In genomic region chr10:128977522-128978114, GRCm38 (mm10) we compare ENCODE assay signal across 9 mouse cellular contexts. TPM values are rescaled to one million over a fixed set of nuclear protein-coding genes. Genes with fewer than 3 reads are reported as not detected.
A peak's percentile ranks its signal among the peaks of the same experiment; 100 is the strongest.
DNase-seq lines count a peak whose midpoint lies in the region; ATAC-seq and TF ChIP-seq lines count a peak whose summit lies in the region.
"Had no signal": no experiment of that assay in that cellular context is flagged by ENCODE, and none has a peak within 500 bp of the region (broad histone marks: within the 10 kb centered on the region; RNA-seq: fewer than 3 reads in every experiment).

No protein-coding gene starts in this region.

- ATAC-seq in embryonic facial prominence, embryonic 11.5 days (replicated peaks; ENCODE audit: insufficient number of reproducible peaks, low FRiP score, low TSS enrichment, low read depth), result peak; percentile 72
- ATAC-seq in lung, embryonic 14.5 days (ENCODE audit: insufficient read depth), result peak; percentile 74

- no peaks in the 10 kb centered on the region for H3K27me3 ChIP-seq in E14TG2a.4 (ENCODE audit: insufficient read depth, low read length)
- no peaks in the 10 kb centered on the region for H3K27me3 ChIP-seq in embryonic facial prominence, embryonic 11.5 days (ENCODE audit: control insufficient read depth, insufficient read depth, low read length)
- H3K27me3 ChIP-seq in lung, embryonic 14.5 days (ENCODE audit: insufficient read depth, low read length), result no peaks in the 10 kb centered on the region

- 28% methylated on average over 9 of the region's 9 CpGs for WGBS in embryonic facial prominence, embryonic 11.5 days
- WGBS in lung, embryonic 14.5 days, result 19% methylated on average over 9 of the region's 9 CpGs

- no peak overlapping the region for H3K4me3 ChIP-seq in E14TG2a.4 (replicated peaks; ENCODE audit: low read length)
- no peak overlapping the region for H3K4me3 ChIP-seq in embryonic facial prominence, embryonic 11.5 days (ENCODE audit: low read depth, low read length)
- H3K4me3 ChIP-seq in lung, embryonic 14.5 days (ENCODE audit: low read depth, low read length), result no peak overlapping the region
- H3K4me3 ChIP-seq: liver, embryonic 15.5 days had no signal

- H3K9me3 ChIP-seq in E14TG2a.4 (ENCODE audit: low read length), result no peaks in the 10 kb centered on the region
- no peaks in the 10 kb centered on the region for H3K9me3 ChIP-seq in embryonic facial prominence, embryonic 11.5 days (replicated peaks; ENCODE audit: control insufficient read depth, low read length)
- H3K9me3 ChIP-seq in lung, embryonic 14.5 days (ENCODE audit: low read depth, low read length), result no peaks in the 10 kb centered on the region
- H3K9me3 ChIP-seq: liver, embryonic 15.5 days had no signal

- TF ChIP-seq CTCF in E14TG2a.4 (conservative IDR thresholded peaks at IDR 0.05; ENCODE audit: low read length), result peak; percentile 38
- TF ChIP-seq CTCF in lung, embryonic 14.5 days (IDR thresholded peaks at IDR 0.05; ENCODE audit: low read depth), result peak; percentile 84

- DNase-seq in adrenal gland, postnatal 10 days, result peak; percentile 60
- peak; percentile 72 for DNase-seq in embryonic facial prominence, embryonic 11.5 days (ENCODE audit: low spot score)
- peak; percentile 63 to 75 for DNase-seq in heart, postnatal 10 days
- DNase-seq in kidney, postnatal 36 days, result peak; percentile 57 to 59
- DNase-seq in lung, embryonic 14.5 days, result peak; percentile 83
- peak; percentile 9 for DNase-seq in retina, adult 2 months (ENCODE audit: low read depth, low spot score)
- peak; percentile 27 for DNase-seq in yolk sac, embryonic 10.5 days (ENCODE audit: low spot score)

- H3K4me1 ChIP-seq in E14TG2a.4 (replicated peaks; ENCODE audit: low read depth, low read length), result peaks cover 17% of the 10 kb centered on the region
- no peaks in the 10 kb centered on the region for H3K4me1 ChIP-seq in embryonic facial prominence, embryonic 11.5 days (ENCODE audit: control insufficient read depth, insufficient read depth, low read length)
- H3K4me1 ChIP-seq in lung, embryonic 14.5 days (ENCODE audit: insufficient read depth), result no peaks in the 10 kb centered on the region
- H3K4me1 ChIP-seq: liver, embryonic 15.5 days had no signal

- no peak overlapping the region for H3K9ac ChIP-seq in embryonic facial prominence, embryonic 11.5 days (replicated peaks; ENCODE audit: low read length)
- H3K9ac ChIP-seq in lung, embryonic 14.5 days, result no peak overlapping the region
- H3K9ac ChIP-seq: liver, embryonic 15.5 days had no signal

- no peak overlapping the region for H3K27ac ChIP-seq in embryonic facial prominence, embryonic 11.5 days (replicated peaks; ENCODE audit: low read depth, low read length)
- no peak overlapping the region for H3K27ac ChIP-seq in lung, embryonic 14.5 days (ENCODE audit: low read depth)
- H3K27ac ChIP-seq: liver, embryonic 15.5 days had no signal

- no peaks in the 10 kb centered on the region for H3K36me3 ChIP-seq in E14TG2a.4 (ENCODE audit: insufficient read depth, low read length)
- H3K36me3 ChIP-seq in embryonic facial prominence, embryonic 11.5 days (replicated peaks; ENCODE audit: control insufficient read depth, insufficient read depth, low read depth, low read length), result no peaks in the 10 kb centered on the region
- no peaks in the 10 kb centered on the region for H3K36me3 ChIP-seq in lung, embryonic 14.5 days (ENCODE audit: insufficient read depth)
- H3K36me3 ChIP-seq: liver, embryonic 15.5 days had no signal

- intact Hi-C loops in heart, postnatal 10 days (cut with DNase I), result loop anchor here (2.0 to 10.0 kb wide), 4 partner anchors 65 to 243 kb away; no protein-coding TSS in a partner anchor

- no peak overlapping the region for H3K4me2 ChIP-seq in embryonic facial prominence, embryonic 11.5 days (ENCODE audit: low read depth, low read length)
- no peak overlapping the region for H3K4me2 ChIP-seq in lung, embryonic 14.5 days
- H3K4me2 ChIP-seq: liver, embryonic 15.5 days had no signal

RNA-seq across cellular contexts. Expression of gene Olfr9, which starts 11.6 kb away (rescaled TPM):
- not detected for total RNA-seq in adrenal gland, postnatal 10 days (2021)
- polyA plus RNA-seq in embryonic facial prominence, embryonic 11.5 days (2014; fragmentation: Nextera tagmentation; extraction: Ambion mirVana), result not detected in 2 replicates
- not detected for total RNA-seq in heart, postnatal 10 days (2021)
- not detected in 2 replicates for polyA plus RNA-seq in lung, embryonic 14.5 days (2014; fragmentation: Nextera tagmentation; extraction: Ambion mirVana)
- polyA plus RNA-seq: liver, embryonic 15.5 days had no signal

RNA-seq across cellular contexts. Expression of gene Mettl7b, which starts 16.8 kb away (rescaled TPM):
- 10 to 100 TPM; 17.2 to 32.9 TPM for total RNA-seq in adrenal gland, postnatal 10 days (2021)
- not detected in 2 replicates for polyA plus RNA-seq in embryonic facial prominence, embryonic 11.5 days (2014; fragmentation: Nextera tagmentation; extraction: Ambion mirVana)
- total RNA-seq in heart, postnatal 10 days (2021), result not detected
- polyA plus RNA-seq in lung, embryonic 14.5 days (2014; fragmentation: Nextera tagmentation; extraction: Ambion mirVana), result not detected in 2 replicates
- polyA plus RNA-seq: liver, embryonic 15.5 days had no signal

RNA-seq across cellular contexts. Expression of gene Olfr763, which starts 33.0 kb away (rescaled TPM):
- not detected for total RNA-seq in adrenal gland, postnatal 10 days (2021)
- not detected in 2 replicates for polyA plus RNA-seq in embryonic facial prominence, embryonic 11.5 days (2014; fragmentation: Nextera tagmentation; extraction: Ambion mirVana)
- not detected for total RNA-seq in heart, postnatal 10 days (2021)
- not detected in 2 replicates for polyA plus RNA-seq in lung, embryonic 14.5 days (2014; fragmentation: Nextera tagmentation; extraction: Ambion mirVana)
- polyA plus RNA-seq: liver, embryonic 15.5 days had no signal

RNA-seq across cellular contexts. Expression of gene Itga7, which starts 44.0 kb away (rescaled TPM):
- 10 to 100 TPM; 24.4 to 36.7 TPM for total RNA-seq in adrenal gland, postnatal 10 days (2021)
- polyA plus RNA-seq in embryonic facial prominence, embryonic 11.5 days (2014; fragmentation: Nextera tagmentation; extraction: Ambion mirVana), result 2.3 and 2.7 TPM in 2 replicates
- total RNA-seq in heart, postnatal 10 days (2021), result 100 to 1,000 TPM; 125 to 136 TPM
- polyA plus RNA-seq in lung, embryonic 14.5 days (2014; fragmentation: Nextera tagmentation; extraction: Ambion mirVana), result 1.5 and 2.1 TPM in 2 replicates

RNA-seq across cellular contexts. Expression of gene Bloc1s1, which starts 53.8 kb away (rescaled TPM):
- total RNA-seq in adrenal gland, postnatal 10 days (2021), result 100 to 1,000 TPM; 216 to 240 TPM
- 196 and 213 TPM in 2 replicates for polyA plus RNA-seq in embryonic facial prominence, embryonic 11.5 days (2014; fragmentation: Nextera tagmentation; extraction: Ambion mirVana)
- total RNA-seq in heart, postnatal 10 days (2021), result 100 to 1,000 TPM; 188 to 198 TPM
- 175 and 180 TPM in 2 replicates for polyA plus RNA-seq in lung, embryonic 14.5 days (2014; fragmentation: Nextera tagmentation; extraction: Ambion mirVana)

Comparison
In these comparisons a context has a peak if more than half of its experiments do, and no peak if none do; other contexts are left out.
1. DNase-seq: peak in every context shown above with its lines; median percentile 83 in lung, embryonic 14.5 days; 72 in embryonic facial prominence, embryonic 11.5 days; 69 in heart, postnatal 10 days; 60 in adrenal gland, postnatal 10 days; 58 in kidney, postnatal 36 days; 27 in yolk sac, embryonic 10.5 days; 9 in retina, adult 2 months.
2. RNA of gene Mettl7b, which starts 16.8 kb away (total RNA-seq): 17.2 to 32.9 TPM in adrenal gland, postnatal 10 days; not detected in heart, postnatal 10 days; every median in the first group is over 10 times any median in the second.